Mouse (Mus musculus): Measurements from ENCODE around the gene Rgs12. TPM values are rescaled to one million over a fixed set of nuclear protein-coding genes. Genes with fewer than 3 reads are reported as not detected.
A peak's percentile ranks its signal among the peaks of the same experiment; 100 is the strongest.

The Rgs12 gene
- total RNA-seq (2015) (5.7 and 8.5 TPM in 2 replicates), total RNA-seq (2017) (6.2 and 7.1 TPM in 2 replicates)

DNA sequence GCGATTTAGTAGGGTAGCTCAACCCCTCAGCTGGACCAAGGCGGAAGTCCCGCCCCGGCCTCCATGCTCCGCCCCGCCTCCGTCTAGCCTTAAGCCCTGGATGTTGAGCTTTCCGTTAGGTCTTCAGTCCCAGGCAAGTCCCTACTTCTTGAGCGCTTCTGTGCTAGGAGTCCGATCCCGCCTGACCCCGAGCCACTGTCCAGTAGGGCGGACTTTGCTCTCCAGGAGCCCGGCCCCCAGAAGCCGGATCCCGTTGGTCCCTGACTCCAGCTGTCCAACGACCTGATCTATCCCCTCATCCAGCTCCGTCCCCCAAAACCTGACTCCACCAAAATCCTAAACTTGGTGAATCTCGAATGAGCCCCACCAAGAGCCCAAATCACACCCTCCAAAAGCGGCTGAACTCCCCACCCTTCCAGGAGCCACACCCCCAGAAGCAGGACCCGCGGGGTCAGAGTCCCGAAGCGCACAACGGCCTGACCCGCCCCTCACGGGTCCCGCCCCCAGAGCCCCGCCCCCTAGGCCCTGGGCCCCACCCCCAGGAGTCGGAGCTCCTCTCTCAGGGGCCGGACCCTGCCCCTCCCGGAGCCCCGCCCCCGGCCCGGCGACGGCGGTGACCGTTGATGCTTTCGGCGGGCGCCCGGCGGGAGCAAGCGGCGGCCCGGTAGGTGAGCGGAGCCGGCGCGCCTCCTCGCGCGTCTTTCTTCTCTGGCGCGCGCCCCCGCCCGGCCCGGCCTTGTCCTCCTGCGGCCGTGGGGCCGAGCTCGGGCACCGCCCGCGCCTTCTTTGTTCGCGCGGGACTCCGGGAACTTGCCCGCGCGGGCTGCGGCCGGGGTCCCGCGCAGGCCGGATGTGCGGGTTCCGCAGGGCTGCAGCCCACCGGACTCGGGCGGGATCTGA lies at the start of gene Rgs12:
Gene Rgs12 (plus strand): TSS at position 585 of the 900 bp plus-strand sequence.
- ATAC-seq (ENCODE audit: poor library complexity, severe bottlenecking): peak; percentile 82

DNA sequence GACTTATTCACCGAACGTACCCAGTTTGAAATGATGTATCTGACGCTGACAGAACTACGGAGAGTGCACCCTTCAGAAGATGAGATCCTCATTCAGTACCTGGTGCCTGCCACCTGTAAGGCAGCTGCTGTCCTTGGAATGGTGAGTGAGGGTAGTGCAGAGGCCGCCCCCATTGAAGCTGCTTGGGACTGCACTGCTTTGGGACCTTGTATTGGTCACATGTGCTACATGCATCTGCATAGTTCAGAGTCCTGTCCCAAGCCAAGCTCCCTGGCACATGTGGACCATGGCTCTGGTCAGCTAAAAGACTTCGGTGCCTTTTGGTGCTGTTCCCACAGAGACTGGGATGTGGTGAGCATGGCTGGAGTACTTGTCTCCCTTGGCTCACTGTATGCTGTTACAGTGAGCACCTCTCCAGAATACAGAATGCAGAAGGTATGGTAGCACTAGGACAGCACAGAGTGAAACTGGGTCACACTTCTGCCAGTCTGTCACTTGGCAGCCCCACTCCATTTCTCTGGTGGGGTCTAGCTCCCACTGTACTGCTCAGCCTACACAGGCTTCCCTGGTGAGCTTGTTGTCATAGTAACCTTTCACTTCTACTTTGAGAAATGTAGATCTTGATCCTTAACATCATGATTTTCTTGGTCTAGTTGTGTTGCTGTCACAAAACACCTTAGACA lies 49.3 kb upstream of the Rgs12 start:
- no peak for ATAC-seq (ENCODE audit: poor library complexity, severe bottlenecking)

DNA sequence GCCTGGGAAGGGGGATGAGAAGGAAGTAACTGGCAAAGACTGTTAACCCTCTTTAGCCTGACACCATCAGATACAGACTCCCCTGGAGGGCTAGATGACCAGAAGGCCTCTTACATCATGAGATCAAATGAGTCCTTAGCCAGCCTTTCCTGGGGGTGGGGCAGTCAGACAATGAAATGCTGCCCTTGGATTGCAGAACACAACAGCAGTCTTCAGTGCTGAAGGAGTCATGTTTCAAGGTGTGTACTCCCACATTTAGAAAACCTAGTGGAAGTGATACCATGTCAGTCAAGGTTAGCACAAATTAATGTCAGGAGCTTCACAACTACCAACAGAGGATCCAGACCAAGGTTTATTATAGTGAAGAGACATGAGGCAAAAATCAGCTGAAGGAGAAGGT lies 46.9 kb upstream of the Rgs12 start:
- no peak for ATAC-seq (ENCODE audit: poor library complexity, severe bottlenecking)

DNA sequence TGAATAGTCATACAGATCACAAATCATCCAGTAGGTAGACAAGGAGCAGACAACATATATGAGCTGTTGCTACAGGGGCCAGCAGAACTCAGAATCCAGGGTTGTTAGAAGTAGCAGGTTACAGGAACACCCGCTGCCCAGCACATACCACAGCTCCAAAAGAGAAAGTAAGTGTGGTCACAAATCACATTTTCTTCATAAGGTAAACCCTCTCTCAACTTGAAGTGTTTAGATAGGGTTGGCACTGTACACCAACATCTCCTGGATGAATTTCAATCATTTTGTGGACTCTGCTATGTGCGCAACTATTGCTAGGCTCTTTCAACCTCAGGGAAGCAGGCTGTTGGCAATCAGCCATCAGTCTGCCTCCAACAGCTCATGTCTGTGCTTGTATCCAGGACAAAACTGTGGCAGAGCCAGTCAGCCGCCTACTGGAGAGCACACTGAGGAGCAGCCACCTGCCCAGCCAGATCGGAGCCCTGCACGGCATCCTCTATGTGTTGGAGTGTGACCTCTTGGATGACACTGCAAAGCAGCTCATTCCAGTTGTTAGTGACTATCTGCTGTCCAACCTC lies 46.3 kb upstream of the Rgs12 start:
- no peak for ATAC-seq (ENCODE audit: poor library complexity, severe bottlenecking)

DNA sequence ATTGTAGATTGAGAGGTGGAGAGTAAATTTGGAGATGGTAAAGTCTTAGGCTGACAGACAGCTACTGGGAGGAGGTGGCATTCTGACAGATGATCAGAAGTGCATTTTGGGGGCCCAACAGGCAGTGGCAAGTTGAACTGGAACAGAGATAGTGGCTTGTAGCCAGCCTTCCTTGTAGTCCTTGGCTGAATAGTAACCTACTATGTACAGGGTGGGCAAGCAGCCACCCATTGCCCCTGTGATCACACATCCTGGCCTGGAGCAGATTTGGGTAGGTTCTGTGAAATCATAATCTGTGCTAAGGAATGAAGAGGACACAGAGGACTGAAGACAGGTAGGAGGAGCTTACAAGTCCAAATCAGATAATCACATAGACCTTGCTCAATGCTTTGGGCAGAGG lies 44.8 kb upstream of the Rgs12 start:
- no peak for ATAC-seq (ENCODE audit: poor library complexity, severe bottlenecking)

DNA sequence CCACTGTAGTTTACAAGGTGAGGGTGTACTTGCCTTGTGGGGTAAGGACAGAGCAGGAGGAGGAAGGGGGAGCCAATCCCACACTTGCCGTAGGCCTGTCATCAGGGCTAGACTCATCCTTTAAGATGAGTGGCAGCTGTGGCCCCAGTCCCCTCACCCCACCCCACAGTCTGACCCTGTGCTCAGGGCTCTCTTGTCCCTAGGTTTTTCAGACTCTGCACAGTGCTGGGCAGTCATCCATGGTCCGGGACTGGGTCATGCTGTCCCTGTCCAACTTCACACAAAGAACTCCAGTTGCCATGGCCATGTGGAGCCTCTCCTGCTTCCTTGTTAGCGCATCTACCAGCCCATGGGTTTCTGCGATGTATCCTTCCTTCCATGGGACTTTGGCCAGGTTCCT lies 42.0 kb upstream of the Rgs12 start:
- ATAC-seq (ENCODE audit: poor library complexity, severe bottlenecking): no peak

DNA sequence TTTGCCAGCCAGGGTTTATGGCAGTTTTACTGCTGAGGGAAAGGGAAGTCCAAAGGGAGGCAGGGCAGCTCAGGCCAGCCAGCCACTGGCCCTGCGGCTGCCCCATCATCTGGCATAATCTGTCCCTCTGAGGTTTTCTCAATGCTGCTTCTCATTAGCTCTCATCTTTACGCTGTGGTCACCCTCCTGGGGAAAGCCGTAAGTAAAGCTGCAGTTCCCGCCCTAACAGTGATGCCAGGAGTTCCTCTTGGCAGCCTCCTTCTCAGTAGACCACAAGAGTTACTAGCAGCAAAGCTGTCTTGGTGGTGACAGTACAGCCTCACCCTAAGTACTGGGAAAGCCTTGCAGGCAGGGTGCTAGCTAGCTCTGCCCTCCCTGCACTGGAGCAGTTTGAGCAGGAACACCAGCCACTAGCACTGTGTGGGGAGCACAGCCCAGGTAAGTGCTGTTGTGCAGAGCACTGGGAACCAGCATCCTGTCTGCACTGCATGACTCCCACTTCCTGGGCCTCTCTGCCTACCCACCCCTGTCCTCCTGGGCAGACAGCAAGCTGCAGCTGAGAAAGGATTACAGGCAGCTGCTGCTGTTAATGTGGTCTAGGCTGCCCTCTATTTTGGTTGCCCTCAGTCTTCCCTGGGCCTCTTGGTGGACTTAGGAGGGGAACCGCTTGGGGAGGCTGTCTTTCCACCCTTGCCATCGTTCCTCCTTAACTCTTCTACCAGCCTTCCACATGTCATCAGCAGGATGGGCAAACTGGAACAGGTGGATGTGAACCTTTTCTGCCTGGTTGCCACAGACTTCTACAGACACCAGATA lies 41.1 kb upstream of the Rgs12 start, which contains the start of gene Msantd1:
Gene Msantd1 (plus strand): TSS at position 103 of the 816 bp plus-strand sequence.
- peak; percentile 31; the same call in 1 of the 2 replicates for ATAC-seq (ENCODE audit: poor library complexity, severe bottlenecking)

DNA sequence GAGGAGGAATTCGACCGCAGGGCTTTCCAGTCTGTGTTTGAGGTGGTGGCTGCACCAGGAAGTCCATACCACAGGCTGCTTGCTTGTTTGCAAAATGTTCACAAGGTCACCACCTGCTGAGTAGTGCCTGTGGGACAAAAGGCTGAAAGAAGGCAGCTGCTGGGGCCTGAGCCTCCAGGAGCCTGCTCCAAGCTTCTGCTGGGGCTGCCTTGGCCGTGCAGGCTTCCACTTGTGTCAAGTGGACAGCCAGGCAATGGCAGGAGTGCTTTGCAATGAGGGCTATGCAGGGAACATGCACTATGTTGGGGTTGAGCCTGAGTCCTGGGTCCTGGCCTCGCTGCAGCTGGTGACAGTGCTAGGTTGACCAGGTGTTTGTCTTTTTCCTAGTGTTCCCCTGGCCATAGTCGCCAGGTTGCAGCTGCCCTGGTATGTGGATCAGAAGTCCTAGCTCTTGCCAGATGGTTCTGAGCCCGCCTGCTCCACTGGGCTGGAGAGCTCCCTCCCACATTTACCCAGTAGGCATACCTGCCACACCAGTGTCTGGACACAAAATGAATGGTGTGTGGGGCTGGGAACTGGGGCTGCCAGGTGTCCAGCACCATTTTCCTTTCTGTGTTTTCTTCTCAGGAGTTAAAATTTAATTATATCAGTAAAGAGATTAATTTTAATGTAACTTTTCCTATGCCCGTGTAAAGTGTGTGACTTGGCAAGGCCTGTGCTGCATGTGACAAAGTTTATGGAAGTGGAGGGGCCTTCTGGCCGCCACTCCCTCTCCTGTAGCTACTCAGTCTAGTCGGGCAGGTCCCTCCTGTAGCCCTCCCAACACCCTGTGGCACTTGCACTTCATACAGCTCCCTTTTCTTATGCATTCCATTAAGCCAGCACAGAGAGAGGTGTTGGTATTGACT lies 40.3 kb upstream of the Rgs12 start:
- ATAC-seq (ENCODE audit: poor library complexity, severe bottlenecking): no peak

DNA sequence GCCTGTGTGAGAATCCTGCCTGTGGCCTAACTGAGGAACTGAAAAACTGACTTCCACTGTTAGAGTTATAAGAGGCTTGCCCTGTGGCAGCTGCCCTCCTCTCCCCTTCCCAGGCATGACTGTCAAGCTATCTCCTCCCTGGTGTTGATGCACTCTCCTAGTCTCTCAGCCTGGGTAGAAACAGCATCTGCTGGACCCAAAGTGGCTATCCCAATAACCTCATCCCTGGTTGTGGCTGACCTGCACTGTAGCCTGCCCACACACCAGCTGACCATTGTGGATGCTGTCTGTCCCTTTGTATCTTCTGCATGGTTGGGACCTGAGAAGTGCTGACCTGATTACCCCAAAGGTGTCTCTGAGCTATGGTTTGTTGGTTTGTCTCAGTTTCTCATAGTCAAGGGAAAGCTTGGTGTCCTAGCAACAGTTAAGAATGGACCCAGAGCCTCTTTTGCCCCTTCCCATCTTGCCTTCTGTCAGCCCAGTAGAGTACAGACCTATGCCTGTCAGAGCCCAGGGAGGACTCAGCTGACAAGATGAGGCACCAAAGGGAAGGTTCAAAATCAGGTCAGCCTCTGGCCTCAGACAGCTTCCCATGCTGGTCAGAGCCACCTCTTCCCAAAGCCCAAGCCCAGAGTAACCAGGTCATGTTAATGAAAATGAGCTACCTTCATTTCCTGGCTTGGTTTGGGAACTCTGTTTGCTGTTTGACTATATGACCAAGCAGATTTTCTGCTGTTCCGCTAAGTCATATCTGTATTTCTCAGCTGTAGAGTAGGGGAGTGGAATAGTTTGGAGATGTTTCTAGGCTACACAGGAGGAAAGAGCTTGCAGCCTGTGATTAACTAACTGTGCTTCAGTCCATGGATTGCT lies 39.4 kb upstream of the Rgs12 start:
- ATAC-seq (ENCODE audit: poor library complexity, severe bottlenecking): no peak

DNA sequence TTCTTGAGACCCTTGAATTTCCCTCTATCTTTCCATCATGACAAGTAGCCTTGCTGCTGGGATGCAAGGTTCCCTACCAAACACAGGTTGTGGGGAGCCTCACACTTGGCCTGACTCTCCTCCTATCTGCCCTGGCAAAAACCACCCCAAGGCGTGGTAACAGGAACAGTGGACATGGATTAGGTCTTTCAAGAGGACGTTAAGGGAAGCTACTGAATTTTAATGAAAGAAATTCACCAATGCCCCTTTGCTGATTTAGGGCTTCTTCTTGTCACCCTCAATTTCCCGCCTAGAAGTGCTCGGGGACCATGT lies 38.8 kb upstream of the Rgs12 start:
- ATAC-seq (ENCODE audit: poor library complexity, severe bottlenecking): no peak

DNA sequence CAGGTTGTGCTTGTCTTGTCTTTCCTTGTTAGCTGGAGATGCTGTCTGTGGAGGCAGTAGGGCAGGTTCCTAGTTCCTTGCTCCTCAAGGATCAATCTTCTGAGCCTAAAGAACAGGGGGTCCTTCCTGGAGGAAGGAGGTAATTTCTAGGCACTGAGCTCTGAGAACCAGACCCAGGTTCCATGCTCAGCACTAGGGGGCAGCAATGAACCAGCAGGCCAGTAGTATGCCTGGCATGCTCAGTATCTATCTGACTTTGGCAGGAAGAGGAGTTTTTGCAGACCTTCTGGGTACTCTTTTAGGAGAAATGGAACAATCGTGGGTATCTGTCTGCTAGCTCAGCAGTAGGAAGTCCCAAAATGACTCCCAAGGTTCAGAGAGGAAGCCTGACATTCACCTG lies 33.4 kb upstream of the Rgs12 start:
- peak; percentile 67 for ATAC-seq (ENCODE audit: poor library complexity, severe bottlenecking)

DNA sequence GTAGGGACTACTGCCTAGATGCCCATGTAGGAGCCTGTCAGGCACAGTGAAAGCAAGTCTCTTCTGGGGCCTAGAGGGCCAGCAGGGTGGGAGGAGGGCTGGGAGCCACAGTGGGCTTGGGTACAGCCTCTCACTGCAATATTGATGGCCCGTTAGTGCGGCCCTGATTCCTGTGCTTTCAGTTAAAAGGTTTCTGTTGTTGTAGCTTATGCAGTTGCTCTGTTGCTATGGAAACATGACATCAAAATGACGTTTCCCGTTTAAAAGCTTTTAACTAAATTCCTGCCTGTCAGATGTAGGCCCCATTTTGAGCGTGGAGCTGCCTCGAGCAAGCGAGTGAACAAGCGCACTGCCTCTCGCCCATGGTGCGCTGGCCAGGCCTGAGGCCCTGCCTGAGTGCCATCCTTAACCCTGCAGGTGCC lies 32.0 kb upstream of the Rgs12 start:
- ATAC-seq (ENCODE audit: poor library complexity, severe bottlenecking): no peak

DNA sequence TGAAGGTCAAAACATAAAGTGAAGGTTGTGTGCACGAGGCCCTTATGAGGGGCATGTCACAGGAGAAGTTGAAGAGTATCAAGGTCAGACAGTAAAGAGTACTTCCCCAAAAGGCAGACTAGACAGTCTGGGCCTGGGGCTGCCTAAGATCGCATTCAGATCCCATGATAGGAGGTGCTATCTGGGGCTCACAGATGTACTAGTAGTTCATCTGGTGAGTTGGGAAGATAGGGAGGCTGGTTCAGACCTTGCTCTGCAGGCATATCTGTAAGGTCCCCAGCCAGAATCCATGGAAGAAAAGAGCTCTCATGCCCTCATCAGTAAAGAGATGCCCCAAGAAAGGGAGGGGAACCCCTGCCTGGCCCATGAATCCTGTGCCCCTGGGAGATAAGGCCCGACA lies 30.5 kb upstream of the Rgs12 start:
- ATAC-seq (ENCODE audit: poor library complexity, severe bottlenecking): no peak

DNA sequence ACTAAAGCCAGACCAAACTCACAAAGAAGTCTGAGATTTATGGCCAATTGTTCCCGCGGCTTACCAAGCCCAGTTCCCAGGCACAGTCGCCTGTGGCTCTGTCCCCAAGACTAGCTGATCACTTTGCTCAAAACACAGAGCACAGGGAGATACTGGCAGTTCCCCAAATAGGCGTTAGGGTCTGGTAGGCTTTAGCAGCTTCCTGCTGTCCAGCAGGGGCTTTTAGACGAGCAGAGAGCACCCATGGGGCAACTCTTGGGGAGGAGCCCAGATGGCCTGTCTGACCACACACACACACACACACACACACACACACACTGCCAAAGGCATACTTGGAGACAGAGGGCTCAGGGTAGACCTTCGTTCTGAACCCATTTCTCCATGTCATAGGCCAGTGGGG lies 26.7 kb upstream of the Rgs12 start:
- ATAC-seq (ENCODE audit: poor library complexity, severe bottlenecking): no peak

DNA sequence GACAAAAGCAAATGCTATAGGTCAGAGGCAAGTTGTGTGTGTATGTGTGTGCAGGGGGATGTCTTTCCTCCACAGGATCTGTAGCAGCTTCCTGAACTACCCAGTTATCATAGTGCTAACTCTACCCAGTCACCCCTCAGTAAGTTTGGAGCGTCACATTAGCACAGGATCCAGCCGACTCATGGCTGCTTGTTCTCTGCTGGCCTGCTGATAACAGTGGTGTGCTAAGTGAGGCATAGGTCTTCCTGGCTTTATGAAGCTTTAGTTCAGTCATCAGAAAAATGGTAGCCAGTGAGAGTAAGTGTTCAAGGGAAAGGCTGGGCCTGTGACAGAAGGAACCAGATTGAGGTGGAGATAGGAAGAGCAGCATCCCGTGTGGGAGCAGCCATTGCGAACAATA lies 25.3 kb upstream of the Rgs12 start:
- ATAC-seq (ENCODE audit: poor library complexity, severe bottlenecking): peak; percentile 40; the same call in 1 of the 2 replicates

DNA sequence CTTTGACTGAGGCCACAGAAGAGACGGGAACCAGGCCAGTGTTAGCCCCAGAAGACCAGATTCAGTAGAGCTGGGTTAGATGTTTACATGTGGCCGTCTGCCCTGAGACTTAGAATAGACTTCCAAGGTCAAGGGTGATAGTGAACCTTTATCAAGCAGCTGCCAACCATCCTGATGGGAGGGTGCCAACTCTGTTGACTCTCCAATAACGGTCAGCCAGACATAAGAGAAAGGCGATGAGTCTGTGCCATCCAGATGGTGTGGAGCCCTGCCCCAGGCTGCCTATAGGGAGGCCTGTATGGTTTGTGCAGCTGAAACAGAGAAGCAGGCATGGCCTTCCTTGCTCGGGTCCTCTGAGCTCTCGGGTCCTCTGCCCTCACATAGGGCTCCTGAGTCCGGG lies 24.7 kb upstream of the Rgs12 start:
- ATAC-seq (ENCODE audit: poor library complexity, severe bottlenecking): peak; percentile 27; the same call in 1 of the 2 replicates

DNA sequence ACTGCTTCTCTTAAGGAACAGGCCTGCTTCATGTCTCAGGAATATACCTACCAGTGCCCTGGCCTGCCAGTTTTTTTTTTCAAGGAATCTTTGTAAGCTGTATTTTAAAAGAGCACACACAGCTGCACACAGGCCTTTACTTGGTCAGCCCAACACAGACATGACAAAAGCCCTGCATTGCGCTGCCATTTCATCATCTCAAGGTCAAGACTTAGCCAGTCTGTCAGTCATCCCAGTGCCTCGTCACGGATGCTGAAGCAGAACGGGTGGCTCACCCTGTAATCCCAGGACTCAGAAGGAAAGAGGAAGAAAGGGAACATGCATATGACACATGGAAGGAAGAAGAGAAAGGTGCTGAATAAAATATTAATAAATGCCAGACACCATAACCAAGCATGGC lies 21.6 kb upstream of the Rgs12 start:
- ATAC-seq (ENCODE audit: poor library complexity, severe bottlenecking): no peak

DNA sequence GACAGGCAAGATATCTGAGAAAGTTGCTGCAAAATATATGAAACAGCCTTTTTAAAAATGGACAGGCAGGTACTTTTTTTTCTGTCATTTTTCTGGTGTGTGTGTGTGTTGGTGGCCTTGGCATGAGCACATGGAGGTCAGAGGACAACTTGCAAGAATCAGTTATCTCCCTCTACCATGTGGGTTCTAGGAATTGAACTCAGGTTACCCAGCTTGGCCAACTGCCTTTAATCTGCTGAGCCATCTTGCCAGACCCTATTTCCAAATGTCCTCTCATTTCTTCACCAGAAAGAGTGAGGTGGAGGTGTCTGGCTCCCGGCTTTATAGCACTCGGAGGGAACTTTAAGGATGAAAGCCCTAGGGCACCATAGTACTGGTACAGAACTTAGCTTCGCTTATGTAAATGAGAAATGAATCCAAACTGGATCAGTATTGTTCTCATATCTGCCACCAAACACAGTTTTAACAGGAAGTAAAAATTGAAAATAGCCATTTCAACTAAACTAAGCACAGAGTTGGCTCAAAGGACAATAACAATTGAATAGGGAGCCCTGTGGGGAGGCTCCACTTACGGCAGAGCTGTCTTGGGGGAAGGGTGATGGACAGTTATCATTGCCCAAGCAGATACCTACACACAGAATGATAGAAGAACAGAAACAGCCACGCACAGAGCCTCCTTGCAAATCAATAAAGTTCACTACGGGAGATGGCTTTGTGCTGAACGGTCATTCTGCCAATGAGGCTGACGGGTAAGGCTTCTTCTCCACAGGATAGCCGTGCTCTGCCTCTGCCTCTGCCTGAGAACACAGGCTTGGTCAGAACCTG lies 18.9 kb upstream of the Rgs12 start:
- no peak for ATAC-seq (ENCODE audit: poor library complexity, severe bottlenecking)
